Mouse (Mus musculus): ENCODE results near the gene Gm9733. TPM values are rescaled to one million over a fixed set of nuclear protein-coding genes. Genes with fewer than 3 reads are reported as not detected.

Gene Gm9733
- polyA plus RNA-seq, 1 experiment from 2014 or later, result not detected

Other genes starting within 250 kb of the Gm9733 start
- not detected in 2 replicates for gene Sirpb1a, start 94.2 kb upstream of the Gm9733 start, polyA plus RNA-seq (2015; fragmentation: Nextera tagmentation; extraction: Ambion mirVana)
- gene Sirpb1b, start 242.8 kb upstream of the Gm9733 start, polyA plus RNA-seq (2015; fragmentation: Nextera tagmentation; extraction: Ambion mirVana), result 0.32 TPM in 1 of 2 replicates, not detected in the other